Mouse (Mus musculus) midbrain, postnatal 0 days (tissue): ENCODE results near the gene Cops8. TPM values are rescaled to one million over a fixed set of nuclear protein-coding genes. Genes with fewer than 3 reads are reported as not detected.
A peak's percentile ranks its signal among the peaks of the same experiment; 100 is the strongest.

ENCODE experiments used
- ATAC-seq: fragments of 200-750 bp; cut with Nextera tagmentation; 2 replicates; pipeline ENCODE4 v1.8.0; 2017; ENCODE audit warnings: moderate number of reproducible peaks, mild to moderate bottlenecking, moderate TSS enrichment, moderate library complexity; ENCODE audit not compliant: low FRiP score
- DNase-seq: peaks from one replicate; pipeline ENCODE4 v3.0.0-alpha.2; 2015; ENCODE audit warnings: low spot score
- H3K27ac ChIP-seq: fragments of 300-500 bp; sonication (generic); 2 replicates; pipeline ENCODE4 v1.5.1; 2014; ENCODE audit warnings: low read depth, mild to moderate bottlenecking, low read length, mixed read lengths
- H3K27me3 ChIP-seq: fragments of 300-500 bp; sonication (generic); 2 replicates; pipeline ENCODE4 v1.6.1; 2014; ENCODE audit warnings: low read length, control low read depth, mixed read lengths; ENCODE audit not compliant: insufficient read depth
- H3K36me3 ChIP-seq: fragments of 300-500 bp; sonication (generic); 2 replicates; pipeline ENCODE4 v1.6.1; 2014; ENCODE audit warnings: low read length, control low read depth, mixed read lengths; ENCODE audit not compliant: insufficient read depth
- H3K4me1 ChIP-seq: fragments of 300-500 bp; sonication (generic); 2 replicates; pipeline ENCODE4 v1.6.1; 2014; ENCODE audit warnings: mild to moderate bottlenecking, control low read depth, antibody characterized with exemption, low read length, mixed read lengths; ENCODE audit not compliant: insufficient read depth
- H3K4me2 ChIP-seq: fragments of 300-500 bp; sonication (generic); 2 replicates; pipeline ENCODE4 v1.6.1; 2014; ENCODE audit warnings: low read depth, mild to moderate bottlenecking, low read length, mixed read lengths; ENCODE audit not compliant: poor library complexity, severe bottlenecking
- H3K4me3 ChIP-seq: fragments of 300-500 bp; sonication (generic); 2 replicates; pipeline ENCODE4 v1.5.1; 2014; ENCODE audit warnings: low read depth, mild to moderate bottlenecking, low read length, moderate library complexity
- H3K9ac ChIP-seq: fragments of 300-500 bp; sonication (generic); replicated peaks from 2 replicates; pipeline ENCODE4 v1.6.1; 2014; ENCODE audit warnings: mild to moderate bottlenecking, low read length, moderate library complexity, mixed read lengths; ENCODE audit not compliant: poor library complexity, severe bottlenecking
- H3K9me3 ChIP-seq: fragments of 300-500 bp; sonication (generic); 2 replicates; pipeline ENCODE4 v1.6.1; 2016; ENCODE audit warnings: low read length, control low read depth
- CTCF ChIP-seq: IDR thresholded peaks from 2 replicates; pipeline ENCODE4 v1.5.1; 2016; ENCODE audit warnings: antibody characterized with exemption, mild to moderate bottlenecking
- WGBS: fragments of 180-500 bp; shearing (Covaris S2); extraction: QIAGEN DNeasy Blood & Tissue Kit; methylation state at CpG from one replicate; pipeline ENCODE4 v1.1.7; 2014; 5-methylcytosine and 5-hydroxymethylcytosine counted together
- polyA plus RNA-seq: library from polyadenylated mRNA; unstranded; fragments of >200 nt; fragmentation: Nextera tagmentation; extraction: Ambion mirVana; gene quantifications from 2 replicates; pipeline ENCODE4 v1.2.1, GENCODE M21; 2015
- total RNA-seq: library from RNA; depleted of rRNA; stranded (reverse); fragments of >200 nt; gene quantifications from 2 replicates; pipeline ENCODE4 v1.2.3, GENCODE M21; 2014; rRNA removed

The Cops8 gene
- total RNA-seq = 85.5 and 141 TPM in 2 replicates
- 170 and 174 TPM in 2 replicates for polyA plus RNA-seq

DNA sequence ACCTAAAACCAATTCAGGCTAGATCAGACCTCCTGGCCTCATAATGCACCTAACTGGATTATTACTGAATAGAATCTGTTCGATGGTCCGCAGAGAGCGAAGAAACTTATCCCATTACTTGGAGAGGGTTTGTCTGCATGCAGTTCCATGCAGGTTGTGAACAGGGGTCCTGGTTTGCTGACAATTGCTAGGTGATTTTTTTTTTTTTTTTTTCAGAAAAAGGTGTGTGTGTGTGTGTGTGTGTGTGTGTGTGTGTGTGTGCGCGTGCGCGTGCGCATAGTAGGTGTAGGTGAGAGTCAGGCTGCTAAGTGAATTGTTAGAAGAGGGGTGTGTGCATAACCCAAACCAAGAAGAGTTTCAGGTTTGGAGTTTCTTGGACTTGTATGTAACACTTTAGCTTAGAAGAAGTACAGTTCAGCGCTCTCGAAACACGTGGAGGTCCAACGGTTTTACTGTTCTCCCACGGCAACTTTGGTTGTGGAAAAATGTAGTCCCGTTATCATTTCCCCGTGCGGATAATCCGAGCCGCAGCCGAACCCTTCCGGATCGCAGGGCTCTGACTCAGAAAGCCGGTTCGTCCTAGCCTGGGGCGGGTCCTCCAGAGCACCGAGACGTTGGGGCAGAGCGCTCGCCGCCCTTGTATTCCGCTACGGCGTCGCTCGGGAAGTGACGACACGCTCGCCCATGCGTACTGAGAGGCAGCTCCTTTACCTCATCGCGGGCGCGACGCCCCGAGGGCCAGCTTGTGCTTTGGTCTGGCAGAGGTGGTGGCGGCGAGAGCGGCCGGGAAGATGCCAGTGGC lies at the start of gene Cops8:
TSS of gene Cops8 (plus strand) at position 223 of the 802 bp plus-strand sequence.
- DNase-seq (peak; percentile 98), ATAC-seq (peak; percentile 99)
- H3K36me3 ChIP-seq = peaks cover 12% of the 10 kb centered on the region; the same call in 1 of the 2 replicates
- no peaks in the 10 kb centered on the region for H3K27me3 ChIP-seq
- peak within 1 kb of the TSS; percentile 59 for H3K27ac ChIP-seq
- no peaks in the 10 kb centered on the region for H3K4me1 ChIP-seq
- H3K9me3 ChIP-seq = no peaks in the 10 kb centered on the region
- 3% methylated on average over 48 of the region's 48 CpGs for WGBS
- TF ChIP-seq CTCF = no peak
- H3K9ac ChIP-seq = peak within 1 kb of the TSS; percentile 85
- H3K4me2 ChIP-seq = peak within 1 kb of the TSS; percentile 62
- peak within 1 kb of the TSS; percentile 86 for H3K4me3 ChIP-seq

GRCm38 (mm10) chr1:90557140-90557539 lies 45.6 kb upstream of the Cops8 start:
- DNase-seq = no peak
- no peak overlapping the region for H3K4me2 ChIP-seq
- no peak overlapping the region for H3K27ac ChIP-seq
- H3K4me1 ChIP-seq = no peaks in the 10 kb centered on the region
- no peak for ATAC-seq
- H3K9ac ChIP-seq = no peak overlapping the region
- no peak overlapping the region for H3K4me3 ChIP-seq
- H3K9me3 ChIP-seq = no peaks in the 10 kb centered on the region
- peak; percentile 71 for TF ChIP-seq CTCF
- H3K36me3 ChIP-seq = no peaks in the 10 kb centered on the region
- 90% methylated on average over 1 of the region's 1 CpGs for WGBS
- H3K27me3 ChIP-seq = no peaks in the 10 kb centered on the region

- DNase-seq (peak; percentile 19), ATAC-seq (no peak)
- no peaks in the 10 kb centered on the region for H3K36me3 ChIP-seq
- H3K4me1 ChIP-seq = no peaks in the 10 kb centered on the region
- WGBS = 18% methylated on average over 5 of the region's 5 CpGs
- no peak overlapping the region for H3K4me2 ChIP-seq
- no peak overlapping the region for H3K27ac ChIP-seq
- no peak overlapping the region for H3K4me3 ChIP-seq
- no peak for TF ChIP-seq CTCF
- no peaks in the 10 kb centered on the region for H3K27me3 ChIP-seq
- no peak overlapping the region for H3K9ac ChIP-seq
- no peaks in the 10 kb centered on the region for H3K9me3 ChIP-seq
Observed at GRCm38 (mm10) chr1:90560942-90561726, 41.6 kb upstream of the Cops8 start.

DNA sequence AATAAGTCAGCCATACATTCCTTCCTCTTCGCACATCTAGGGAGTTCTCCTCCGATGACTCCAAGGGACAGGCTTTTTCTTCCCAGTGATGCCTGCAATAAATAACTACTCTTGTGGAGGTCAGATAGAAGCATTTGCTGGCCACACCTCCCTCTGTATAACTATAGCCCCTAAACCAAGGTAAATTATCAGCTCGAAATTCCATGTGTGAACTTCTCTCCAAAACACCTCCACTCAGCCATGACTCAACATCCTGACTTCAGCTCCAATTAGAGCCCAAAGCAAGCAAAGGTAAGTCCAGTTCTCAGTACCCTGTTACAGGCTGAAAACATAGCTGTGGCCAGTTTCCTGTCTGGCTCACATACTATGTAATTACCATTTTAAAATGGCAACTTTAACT lies 38.8 kb upstream of the Cops8 start:
- no peak for TF ChIP-seq CTCF
- H3K27ac ChIP-seq = no peak overlapping the region

GRCm38 (mm10) chr1:90566664-90567440 lies 35.9 kb upstream of the Cops8 start:
- no peak for ATAC-seq
- DNase-seq = peak; percentile 22
- Histone ChIP-seq H3K4me3 (no peak overlapping the region), H3K27ac (no peak overlapping the region), H3K27me3 (no peaks in the 10 kb centered on the region), H3K9me3 (no peaks in the 10 kb centered on the region), H3K4me2 (no peak overlapping the region), H3K36me3 (no peaks in the 10 kb centered on the region), H3K4me1 (no peaks in the 10 kb centered on the region), H3K9ac (no peak overlapping the region)
- no peak for TF ChIP-seq CTCF
- WGBS = 48% methylated on average over 15 of the region's 15 CpGs

More for the DNA sequence above, 38.8 kb upstream of the Cops8 start:
- Histone ChIP-seq H3K9me3 (no peaks in the 10 kb centered on the region), H3K27me3 (no peaks in the 10 kb centered on the region), H3K4me1 (no peaks in the 10 kb centered on the region), H3K9ac (no peak overlapping the region), H3K4me3 (no peak overlapping the region), H3K4me2 (no peak overlapping the region), H3K36me3 (no peaks in the 10 kb centered on the region)
- 94% methylated on average over 3 of the region's 3 CpGs for WGBS
- ATAC-seq = no peak
- no peak for DNase-seq
